Mouse (Mus musculus): ENCODE results near the gene Atp6v0a4.

GRCm38 (mm10) chr6:38096961-38097370, 27.4 kb downstream of the Atp6v0a4 start:
- no peak for TF ChIP-seq MAFK (IDR thresholded peaks at IDR 0.05; ENCODE audit: insufficient read depth, low read depth, low read length)
- no peak for TF ChIP-seq HCFC1 (IDR thresholded peaks at IDR 0.05; ENCODE audit: borderline replicate concordance, insufficient read depth, low read length)
- no peak for TF ChIP-seq ZNF384 (IDR thresholded peaks at IDR 0.05; ENCODE audit: low read depth, low read length)
- TF ChIP-seq ZC3H11A (IDR thresholded peaks at IDR 0.05; ENCODE audit: borderline replicate concordance, low read depth, low read length), result no peak
- no peak for TF ChIP-seq CHD2 (IDR thresholded peaks at IDR 0.05; ENCODE audit: low read depth, low read length)

Measured in ES-E14 (cell line).